Mouse (Mus musculus): ENCODE results near the gene Ankrd11. TPM values are rescaled to one million over a fixed set of nuclear protein-coding genes. Genes with fewer than 3 reads are reported as not detected.

Gene Ankrd11
- total and polyA plus RNA-seq, 3 experiments, result 54.8 to 86.9 (median 65.4) TPM

- no peak for DNase-seq
Measured at GRCm38 (mm10) chr8:122961458-122961857, 80.6 kb downstream of the Ankrd11 start.

- no peak for DNase-seq
Measured at GRCm38 (mm10) chr8:122960932-122961331, 81.1 kb downstream of the Ankrd11 start.

- no peak for DNase-seq
Measured at GRCm38 (mm10) chr8:122960323-122960722, 81.8 kb downstream of the Ankrd11 start.

- DNase-seq, result no peak
Measured at GRCm38 (mm10) chr8:122955997-122956396, 86.1 kb downstream of the Ankrd11 start.

- DNase-seq, result no peak
Measured at GRCm38 (mm10) chr8:122955195-122955594, 86.9 kb downstream of the Ankrd11 start.

- DNase-seq, result no peak
Measured at GRCm38 (mm10) chr8:122954090-122954799, 87.8 kb downstream of the Ankrd11 start.

- DNase-seq, result no peak
Measured at GRCm38 (mm10) chr8:122953028-122953427, 89.0 kb downstream of the Ankrd11 start.

GRCm38 (mm10) chr8:122951456-122951855 lies 90.6 kb downstream of the Ankrd11 start:
- DNase-seq, result no peak

GRCm38 (mm10) chr8:122949701-122950100 lies 92.4 kb downstream of the Ankrd11 start:
- peak; percentile 68 for DNase-seq

- DNase-seq, result no peak
Measured at GRCm38 (mm10) chr8:122945775-122946174, 96.3 kb downstream of the Ankrd11 start.

- DNase-seq, result no peak
Measured at GRCm38 (mm10) chr8:122942803-122943713, 99.0 kb downstream of the Ankrd11 start.

- no peak for DNase-seq
Measured at GRCm38 (mm10) chr8:122938591-122938990, 103.5 kb downstream of the Ankrd11 start.

- no peak for DNase-seq
Measured at GRCm38 (mm10) chr8:122938170-122938569, 103.9 kb downstream of the Ankrd11 start.

GRCm38 (mm10) chr8:122937545-122938053 lies 104.5 kb downstream of the Ankrd11 start:
- DNase-seq, result no peak

GRCm38 (mm10) chr8:122935912-122936311 lies 106.2 kb downstream of the Ankrd11 start:
- no peak for DNase-seq

- no peak for DNase-seq
Measured at GRCm38 (mm10) chr8:122935118-122935517, 107.0 kb downstream of the Ankrd11 start.

- DNase-seq, result no peak
Measured at GRCm38 (mm10) chr8:122933973-122934372, 108.1 kb downstream of the Ankrd11 start.

GRCm38 (mm10) chr8:122932561-122932959 lies 109.5 kb downstream of the Ankrd11 start:
- no peak for DNase-seq

- no peak for DNase-seq
Measured at GRCm38 (mm10) chr8:122931834-122932560, 110.1 kb downstream of the Ankrd11 start.

- no peak for DNase-seq
Measured at GRCm38 (mm10) chr8:122928631-122929224, 113.3 kb downstream of the Ankrd11 start.

- DNase-seq, result no peak
Measured at GRCm38 (mm10) chr8:122927841-122928240, 114.2 kb downstream of the Ankrd11 start.

GRCm38 (mm10) chr8:122926782-122927181 lies 115.3 kb downstream of the Ankrd11 start:
- DNase-seq, result no peak

All from adrenal gland, adult 2 months (tissue).